Comparison of ENCODE assay signal across 7 mouse cellular contexts in genomic region chr2:165886857-165887628, GRCm38 (mm10). TPM values are rescaled to one million over a fixed set of nuclear protein-coding genes. Genes with fewer than 3 reads are reported as not detected.
DNase-seq lines count a peak whose midpoint lies in the region; ATAC-seq and TF ChIP-seq lines count a peak whose summit lies in the region.

No protein-coding gene starts in this region.

- peaks cover 21 to 27% of the 10 kb centered on the region in 2 experiments for H3K4me1 ChIP-seq in ES-E14 (ENCODE audit: control insufficient read depth in 2 of 2, insufficient read depth in 2 of 2, low read length in 2 of 2, poor library complexity in 1 of 2)
- peaks cover 67% of the 10 kb centered on the region for H3K4me1 ChIP-seq in forebrain, embryonic 11.5 days (replicated peaks; ENCODE audit: control insufficient read depth, insufficient read depth, low read length)
- H3K4me1 ChIP-seq in intestine, postnatal 0 days (replicated peaks; ENCODE audit: control insufficient read depth, insufficient read depth, low read length), result peaks cover 38% of the 10 kb centered on the region

- H3K9me3 ChIP-seq in ES-E14 (ENCODE audit: control insufficient read depth, insufficient read depth, low read depth, low read length), result no peaks in the 10 kb centered on the region
- no peaks in the 10 kb centered on the region for H3K9me3 ChIP-seq in forebrain, embryonic 11.5 days (ENCODE audit: control insufficient read depth, low read length)
- H3K9me3 ChIP-seq in intestine, postnatal 0 days (ENCODE audit: control insufficient read depth), result no peaks in the 10 kb centered on the region

- H3K79me2 ChIP-seq in macrophage (ENCODE audit: inconsistent target), result peaks cover 23% of the 10 kb centered on the region

- no peak for ATAC-seq in forebrain, embryonic 11.5 days (replicated peaks; ENCODE audit: low FRiP score)
- ATAC-seq in intestine, postnatal 0 days, result peak; percentile 42

- H3K9ac ChIP-seq in ES-E14 (ENCODE audit: insufficient read depth, low read depth, low read length, poor library complexity, severe bottlenecking), result peak overlapping the region; percentile 48; the same call in 1 of the 2 replicates
- H3K9ac ChIP-seq in forebrain, embryonic 11.5 days (ENCODE audit: low read length), result peak overlapping the region; percentile 84
- H3K9ac ChIP-seq in intestine, postnatal 0 days (ENCODE audit: low read depth, low read length), result peak overlapping the region; percentile 42; the same call in 1 of the 2 replicates

- no peak for TF ChIP-seq CTCF in intestine, postnatal 0 days (IDR thresholded peaks at IDR 0.05; ENCODE audit: low read depth)

- H3K27me3 ChIP-seq in forebrain, embryonic 11.5 days (ENCODE audit: control insufficient read depth, insufficient read depth, low read length), result no peaks in the 10 kb centered on the region
- no peaks in the 10 kb centered on the region for H3K27me3 ChIP-seq in intestine, postnatal 0 days (replicated peaks; ENCODE audit: control insufficient read depth, insufficient read depth, low read length)

- in situ Hi-C loops in ES-E14 (cut with MboI; ENCODE audit: low sequenced_read_pairs in 2 of 2, unreplicated experiment in 2 of 2), result no loop called here

- H3K27ac ChIP-seq in ES-E14 (ENCODE audit: insufficient read depth, low read depth, low read length, poor library complexity, severe bottlenecking), result peak overlapping the region; percentile 81
- H3K27ac ChIP-seq in forebrain, embryonic 11.5 days (ENCODE audit: low read depth, low read length), result peak overlapping the region; percentile 100
- peak overlapping the region; percentile 98 for H3K27ac ChIP-seq in intestine, postnatal 0 days (ENCODE audit: low read depth, low read length)
- H3K27ac ChIP-seq in macrophage, result peak overlapping the region; percentile 97

- H3K36me3 ChIP-seq in ES-E14 (ENCODE audit: control insufficient read depth, insufficient read depth, low read length, poor library complexity, severe bottlenecking), result peaks cover 2% of the 10 kb centered on the region; the same call in 1 of the 2 replicates
- H3K36me3 ChIP-seq in forebrain, embryonic 11.5 days (ENCODE audit: control insufficient read depth, insufficient read depth, low read length), result no peaks in the 10 kb centered on the region
- no peaks in the 10 kb centered on the region for H3K36me3 ChIP-seq in intestine, postnatal 0 days (ENCODE audit: control insufficient read depth, insufficient read depth)
- H3K36me3 ChIP-seq in macrophage (ENCODE audit: inconsistent target), result no peaks in the 10 kb centered on the region

- WGBS in forebrain, embryonic 11.5 days, result 5% methylated on average over 25 of the region's 25 CpGs
- WGBS in intestine, postnatal 0 days, result 12% methylated on average over 25 of the region's 25 CpGs
- WGBS in macrophage (ENCODE audit: missing documents), result 91% methylated on average over 15 of the region's 25 CpGs

- H3K4me2 ChIP-seq in forebrain, embryonic 11.5 days (ENCODE audit: low read depth, low read length, severe bottlenecking), result peak overlapping the region; percentile 33
- H3K4me2 ChIP-seq in intestine, postnatal 0 days (replicated peaks; ENCODE audit: low read depth), result peak overlapping the region; percentile 38

- H3K4me3 ChIP-seq in ES-E14 (ENCODE audit: insufficient read depth in 1 of 2, low read depth in 1 of 2, low read length in 2 of 2, poor library complexity in 1 of 2, severe bottlenecking in 1 of 2) (peak overlapping the region; percentile 12 to 30), macrophage (ENCODE audit: inconsistent target) (no peak overlapping the region)
- no peak overlapping the region for H3K4me3 ChIP-seq in forebrain, embryonic 11.5 days (ENCODE audit: low read depth, low read length)
- H3K4me3 ChIP-seq in intestine, postnatal 0 days (ENCODE audit: low read depth, low read length), result no peak overlapping the region

- DNase-seq in ES-E14 (ENCODE audit: low read depth, low spot score), result no peak
- peak; percentile 84 for DNase-seq in ZHBTc4 (ENCODE audit: low read depth, low spot score)
- DNase-seq in forebrain, embryonic 11.5 days (ENCODE audit: low spot score), result peak; percentile 73
- no peak for DNase-seq in left cerebral cortex, postnatal 10 days (ENCODE audit: extremely low spot score in 1 of 2, low spot score in 2 of 2)
- no peak for DNase-seq in lung, postnatal 36 days

- intact Hi-C loops in left cerebral cortex, postnatal 10 days (cut with DNase I), result loop anchor here (5.0 kb wide), 1 partner anchor 65 kb away; no protein-coding TSS in a partner anchor

TF ChIP-seq in ES-E14, 5 proteins besides CTCF, POLR2A, EP300 and RAD21:
- no peak for TF ChIP-seq CHD2 (IDR thresholded peaks at IDR 0.05; ENCODE audit: low read depth, low read length)
- TF ChIP-seq HCFC1 (IDR thresholded peaks at IDR 0.05; ENCODE audit: borderline replicate concordance, insufficient read depth, low read length), result no peak
- TF ChIP-seq ZNF384 (IDR thresholded peaks at IDR 0.05; ENCODE audit: low read depth, low read length), result no peak
- TF ChIP-seq ZC3H11A (IDR thresholded peaks at IDR 0.05; ENCODE audit: borderline replicate concordance, low read depth, low read length), result no peak
- no peak for TF ChIP-seq MAFK (IDR thresholded peaks at IDR 0.05; ENCODE audit: insufficient read depth, low read depth, low read length)

RNA-seq across cellular contexts. Expression of gene Zmynd8, which starts 11.8 kb away (rescaled TPM):
- 49.7 and 60.5 TPM in 2 replicates for total RNA-seq in ES-E14 (2012; rRNA removed)
- 54.3 and 61.5 TPM in 2 replicates for polyA plus RNA-seq in forebrain, embryonic 11.5 days (2014; fragmentation: Nextera tagmentation; extraction: Ambion mirVana)
- 43.5 and 57.7 TPM in 2 replicates for polyA plus RNA-seq in intestine, postnatal 0 days (2015; fragmentation: Nextera tagmentation; extraction: Ambion mirVana)
- 100 to 1,000 TPM; 113 to 715 (median 441) TPM for total RNA-seq in macrophage (2018; cell fraction: chromatin; rRNA removed)
- 100 to 1,000 TPM in 8 of 26 experiments, 10 to 100 TPM in 18; 32.1 to 112 (median 96.4) TPM for total RNA-seq in macrophage (2018; cell fraction: cytosol; rRNA removed)
- total RNA-seq in macrophage (2018; cell fraction: nucleus; rRNA removed), result 100 to 1,000 TPM in 22 of 26 experiments, 10 to 100 TPM in 4; 57.9 to 347 (median 193) TPM
- 52.3 to 95.5 TPM (median 75.2 TPM) in 3 replicates for polyA plus RNA-seq in macrophage (2018)
- 100 to 1,000 TPM; 101 to 104 TPM for total RNA-seq in left cerebral cortex, postnatal 10 days (2021)

Comparison
In these comparisons a context has a peak if more than half of its experiments do, and no peak if none do; other contexts are left out.
1. DNase-seq: peak in ZHBTc4 (single experiment) and forebrain, embryonic 11.5 days (single experiment); none in ES-E14 (single experiment), left cerebral cortex, postnatal 10 days (0 of 2) and lung, postnatal 36 days (single experiment).
2. H3K4me3 ChIP-seq: peak in ES-E14 (2 of 2); none in forebrain, embryonic 11.5 days (single experiment), intestine, postnatal 0 days (single experiment) and macrophage (single experiment).
3. Peak in every context shown above with its lines, with median percentiles within 50 percentile points of each other: H3K27ac ChIP-seq and H3K9ac ChIP-seq.